In genomic region chr10:60156016-60156415, GRCm38 (mm10) we compare ENCODE assay signal across 27 mouse cellular contexts. TPM values are rescaled to one million over a fixed set of nuclear protein-coding genes. Genes with fewer than 3 reads are reported as not detected.
DNase-seq lines count a peak whose midpoint lies in the region; ATAC-seq and TF ChIP-seq lines count a peak whose summit lies in the region.
"Had no signal": no experiment of that assay in that cellular context is flagged by ENCODE, and none has a peak within 500 bp of the region (broad histone marks: within the 10 kb centered on the region; RNA-seq: fewer than 3 reads in every experiment).

No protein-coding gene starts in this region.

- no peak for TF ChIP-seq CTCF in cerebellum, adult 2 months (IDR thresholded peaks at IDR 0.05; ENCODE audit: borderline replicate concordance, insufficient read depth, low read depth, low read length)
- no peak for TF ChIP-seq CTCF in midbrain, postnatal 0 days (IDR thresholded peaks at IDR 0.05)

- H3K36me3 ChIP-seq in midbrain, postnatal 0 days (ENCODE audit: insufficient read depth, low read length) = no peaks in the 10 kb centered on the region
- H3K36me3 ChIP-seq: forebrain, embryonic 10.5 days; heart, embryonic 10.5 days; heart, embryonic 13.5 days had no signal

- H3K27ac ChIP-seq in cerebellum, adult 2 months (ENCODE audit: insufficient read depth, low read length) = no peak overlapping the region
- no peak overlapping the region for H3K27ac ChIP-seq in midbrain, postnatal 0 days (ENCODE audit: low read depth, low read length)
- H3K27ac ChIP-seq: forebrain, embryonic 10.5 days; forebrain, embryonic 13.5 days; heart, adult 2 months; heart, embryonic 10.5 days; heart, embryonic 13.5 days; hindbrain, embryonic 14.5 days; hindbrain, postnatal 0 days had no signal

- no peaks in the 10 kb centered on the region for H3K9me3 ChIP-seq in midbrain, postnatal 0 days (ENCODE audit: low read length)
- H3K9me3 ChIP-seq: forebrain, embryonic 10.5 days; forebrain, embryonic 13.5 days; heart, embryonic 10.5 days; heart, embryonic 13.5 days had no signal

- no peak overlapping the region for H3K9ac ChIP-seq in midbrain, postnatal 0 days (replicated peaks; ENCODE audit: low read length, poor library complexity, severe bottlenecking)
- H3K9ac ChIP-seq: forebrain, embryonic 13.5 days; heart, embryonic 13.5 days; hindbrain, embryonic 14.5 days had no signal

- H3K4me3 ChIP-seq in cerebellum, adult 2 months (replicated peaks; ENCODE audit: insufficient read depth, low read depth, low read length) = no peak overlapping the region
- H3K4me3 ChIP-seq in midbrain, postnatal 0 days (ENCODE audit: low read depth, low read length) = no peak overlapping the region
- H3K4me3 ChIP-seq: forebrain, embryonic 10.5 days; forebrain, embryonic 13.5 days; heart, adult 2 months; heart, embryonic 10.5 days; heart, embryonic 13.5 days had no signal

- no peak for ATAC-seq in midbrain, postnatal 0 days (ENCODE audit: low FRiP score)
- ATAC-seq: forebrain, embryonic 13.5 days; forebrain, embryonic 16.5 days; hindbrain, postnatal 0 days; inflammation-experienced regulatory T-cells, adult 6 months; intestine, embryonic 16.5 days had no signal

- peak; percentile 71 to 83 for DNase-seq in adrenal gland, adult (ENCODE audit: inconsistent age in 2 of 2, low spot score in 1 of 2)
- no peak for DNase-seq in adrenal gland, adult 18-20 months (ENCODE audit: low spot score in 2 of 2)
- peak; percentile 10 for DNase-seq in 416B (ENCODE audit: low read depth)
- DNase-seq in adrenal gland, postnatal 10 days = peak; percentile 39
- DNase-seq in adrenal gland, postnatal 36 days = peak; percentile 59 to 66
- DNase-seq in cerebellum, adult 2 months = no peak
- no peak for DNase-seq in midbrain, postnatal 0 days (ENCODE audit: low spot score)
- DNase-seq: B cell, adult 2 months; cerebellum, adult 11 months; cerebellum, adult 9-10 months; cerebellum, postnatal 14 days; gastrocnemius, postnatal 10 days; gastrocnemius, postnatal 36 days; heart, adult 2 months; heart, postnatal 14 days; heart, postnatal 4 days had no signal

- TF ChIP-seq POLR2A in cerebellum, adult 2 months (IDR thresholded peaks at IDR 0.05; ENCODE audit: borderline replicate concordance, insufficient read depth, low read length) = no peak

- H3K27me3 ChIP-seq in cerebellum, adult 2 months (ENCODE audit: control insufficient read depth, insufficient read depth, low read length) = no peaks in the 10 kb centered on the region
- H3K27me3 ChIP-seq in midbrain, postnatal 0 days (ENCODE audit: insufficient read depth, low read length) = no peaks in the 10 kb centered on the region
- H3K27me3 ChIP-seq: forebrain, embryonic 13.5 days had no signal

- no peak overlapping the region for H3K4me2 ChIP-seq in midbrain, postnatal 0 days (ENCODE audit: low read depth, low read length, poor library complexity, severe bottlenecking)
- H3K4me2 ChIP-seq: forebrain, embryonic 13.5 days; heart, embryonic 13.5 days; hindbrain, embryonic 14.5 days had no signal

- no peaks in the 10 kb centered on the region for H3K4me1 ChIP-seq in cerebellum, adult 2 months (ENCODE audit: control insufficient read depth, insufficient read depth, low read length)
- no peaks in the 10 kb centered on the region for H3K4me1 ChIP-seq in midbrain, postnatal 0 days (ENCODE audit: insufficient read depth, low read length)
- H3K4me1 ChIP-seq: forebrain, embryonic 13.5 days; heart, embryonic 13.5 days had no signal

RNA-seq across cellular contexts. Expression of gene Spock2, which starts 50.0 kb away (rescaled TPM):
- 10 to 100 TPM; 41.7 to 51.4 TPM for total RNA-seq in adrenal gland, adult 18-20 months (2021)
- total RNA-seq in adrenal gland, postnatal 10 days (2021) = 10 to 100 TPM; 32.9 to 37.8 TPM
- 10 to 100 TPM; 29.0 to 34.4 TPM for total RNA-seq in adrenal gland, postnatal 36 days (2021)
- 499 and 502 TPM in 2 replicates for polyA plus RNA-seq in cerebellum, adult 2 months (2012; rRNA removed)
- total RNA-seq in midbrain, postnatal 0 days (2014; rRNA removed) = 275 and 308 TPM in 2 replicates
- polyA plus RNA-seq in midbrain, postnatal 0 days (2015; fragmentation: Nextera tagmentation; extraction: Ambion mirVana) = 109 and 117 TPM in 2 replicates
- total RNA-seq: granulocyte monocyte progenitor cell, adult 5-6 weeks; MEL had no signal

Comparison
In these comparisons a context has a peak if more than half of its experiments do, and no peak if none do; other contexts are left out.
1. DNase-seq: peak in adrenal gland, adult (2 of 2), 416B (single experiment), adrenal gland, postnatal 10 days (single experiment) and adrenal gland, postnatal 36 days (2 of 2); none in adrenal gland, adult 18-20 months (0 of 2), cerebellum, adult 2 months (0 of 2) and midbrain, postnatal 0 days (single experiment).